In the genomic region with DNA sequence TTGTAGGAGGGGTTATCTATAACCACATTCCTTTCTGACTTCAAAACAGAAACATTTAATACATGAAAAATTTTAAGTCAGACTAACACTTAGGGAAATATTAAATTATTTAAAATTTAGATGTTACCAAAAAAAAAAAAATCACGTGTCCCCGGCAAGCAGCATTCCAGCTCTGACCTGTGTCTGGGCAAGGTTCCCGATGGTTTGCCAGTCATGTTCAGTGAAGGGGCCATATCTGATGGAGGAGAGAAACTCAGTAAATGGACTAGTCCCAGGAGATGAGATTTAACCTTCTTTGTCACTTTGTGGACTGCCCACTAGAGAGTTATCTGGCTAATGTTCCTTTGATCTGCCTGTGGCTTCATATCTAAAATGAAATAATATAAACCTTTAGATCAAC, we compare ENCODE assay signal across 15 mouse cellular contexts.
"Had no signal": no experiment of that assay in that cellular context is flagged by ENCODE, and none has a peak within 500 bp of the region (broad histone marks: within the 10 kb centered on the region; RNA-seq: fewer than 3 reads in every experiment).

No protein-coding gene starts in this region.

- ATAC-seq: liver, embryonic 12.5 days; midbrain, embryonic 16.5 days had no signal

- H3K9ac ChIP-seq: limb, embryonic 15.5 days; liver, embryonic 12.5 days; lung, embryonic 15.5 days; midbrain, embryonic 12.5 days; stomach, embryonic 15.5 days had no signal

- H3K27ac ChIP-seq: kidney, postnatal 0 days; limb, embryonic 15.5 days; liver, embryonic 12.5 days; lung, embryonic 15.5 days; macrophage; midbrain, embryonic 12.5 days; stomach, embryonic 15.5 days had no signal

- H3K4me2 ChIP-seq: limb, embryonic 15.5 days; liver, embryonic 12.5 days; lung, embryonic 15.5 days; midbrain, embryonic 12.5 days; stomach, embryonic 15.5 days had no signal

- H3K4me3 ChIP-seq: limb, embryonic 15.5 days; liver, embryonic 12.5 days; lung, embryonic 15.5 days; midbrain, embryonic 12.5 days; stomach, embryonic 15.5 days had no signal

- H3K4me1 ChIP-seq: limb, embryonic 15.5 days; liver, embryonic 12.5 days; stomach, embryonic 15.5 days had no signal

- H3K36me3 ChIP-seq: lung, embryonic 15.5 days; midbrain, embryonic 12.5 days; stomach, embryonic 15.5 days had no signal

- H3K27me3 ChIP-seq: limb, embryonic 15.5 days; liver, embryonic 12.5 days; lung, embryonic 15.5 days; midbrain, embryonic 12.5 days; stomach, embryonic 15.5 days had no signal

- H3K9me3 ChIP-seq: limb, embryonic 15.5 days; liver, embryonic 12.5 days; lung, embryonic 15.5 days; midbrain, embryonic 12.5 days; stomach, embryonic 15.5 days had no signal

- DNase-seq: kidney, adult 9 months; kidney, postnatal 36 days; layer of hippocampus, adult 9-11 months; lung, postnatal 14 days; right cerebral cortex, postnatal 14 days; thymus, adult 2 months; thymus, postnatal 25 days had no signal
